Mouse (Mus musculus) forebrain, embryonic 15.5 days (tissue): ENCODE measurements at regions not wholly inside any gene's neighbourhood (a gene's known extent, or its start where the extent isn't known, plus 50 kb on each side); places are given as distances from the start of the nearest gene placed in this dataset.

Source experiments
- ATAC-seq: fragments of 200-750 bp; cut with Nextera tagmentation; replicated peaks from 2 replicates; pipeline ENCODE4 v1.8.0; 2017; ENCODE audit warnings: mild to moderate bottlenecking, moderate TSS enrichment, moderate library complexity
- H3K27ac ChIP-seq: fragments of 300-500 bp; sonication (generic); replicated peaks from 2 replicates; pipeline ENCODE4 v1.5.1; 2015; ENCODE audit warnings: mild to moderate bottlenecking, inconsistent platforms
- H3K27me3 ChIP-seq: fragments of 300-500 bp; sonication (generic); 2 replicates; pipeline ENCODE4 v1.6.1; 2015; ENCODE audit warnings: inconsistent platforms
- H3K36me3 ChIP-seq: fragments of 300-500 bp; sonication (generic); 2 replicates; pipeline ENCODE4 v1.6.1; 2015; ENCODE audit warnings: mild to moderate bottlenecking, inconsistent platforms
- H3K4me1 ChIP-seq: fragments of 300-500 bp; sonication (generic); 2 replicates; pipeline ENCODE4 v1.6.1; 2015; ENCODE audit warnings: inconsistent platforms
- H3K4me2 ChIP-seq: fragments of 300-500 bp; sonication (generic); replicated peaks from 2 replicates; pipeline ENCODE4 v1.6.1; 2015; ENCODE audit warnings: mild to moderate bottlenecking, inconsistent platforms
- H3K4me3 ChIP-seq: fragments of 300-500 bp; sonication (generic); 2 replicates; pipeline ENCODE4 v1.5.1; 2015; ENCODE audit warnings: mild to moderate bottlenecking, inconsistent platforms
- H3K9ac ChIP-seq: fragments of 300-500 bp; sonication (generic); replicated peaks from 2 replicates; pipeline ENCODE4 v1.6.1; 2015; ENCODE audit warnings: mild to moderate bottlenecking, inconsistent platforms
- H3K9me3 ChIP-seq: fragments of 300-500 bp; sonication (generic); 2 replicates; pipeline ENCODE4 v1.6.1; 2016; ENCODE audit warnings: inconsistent platforms
- WGBS: fragments of 180-500 bp; shearing (Covaris S2); methylation state at CpG from one replicate; pipeline ENCODE4 v1.1.7; 2015; ENCODE audit warnings: mixed read lengths; 5-methylcytosine and 5-hydroxymethylcytosine counted together

DNA sequence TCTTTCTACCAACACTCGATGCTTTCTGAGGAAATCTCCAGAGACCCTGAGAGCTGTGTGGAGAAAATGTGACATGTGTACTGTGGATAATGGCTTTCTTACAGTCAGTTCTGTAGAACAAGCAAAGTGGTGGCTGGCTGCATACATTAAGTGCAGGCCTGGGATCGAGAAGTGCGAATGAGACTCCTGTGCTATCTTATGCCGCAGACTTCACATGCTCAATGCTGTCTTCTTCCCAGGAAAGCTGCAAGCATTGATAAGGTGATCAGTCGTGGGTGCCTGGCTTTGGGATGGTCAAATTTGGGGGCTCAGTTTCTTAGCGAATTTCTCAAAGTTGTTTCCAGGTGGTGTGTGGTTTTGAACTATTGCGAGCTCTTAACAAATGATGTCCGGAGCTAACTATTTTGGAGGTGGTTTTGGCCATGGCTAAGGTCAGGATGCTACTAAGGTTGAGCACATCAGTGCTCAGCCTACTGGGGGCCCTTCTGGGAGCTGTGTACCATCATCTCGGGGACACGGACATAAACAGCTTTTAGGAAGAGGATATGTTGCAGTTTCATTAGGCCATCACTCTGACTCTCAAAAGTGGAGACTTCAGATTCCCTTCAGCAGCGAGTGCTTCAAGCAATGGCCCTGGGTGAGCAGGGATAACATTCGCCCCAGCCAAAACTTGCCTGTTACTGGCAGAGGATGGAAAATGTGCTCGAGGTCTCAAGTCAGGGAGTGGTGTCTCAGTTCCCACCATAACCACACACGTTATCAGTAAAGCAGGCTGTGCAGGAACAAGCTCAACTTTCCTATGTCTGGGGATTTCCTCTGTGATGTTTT, 646.7 kb downstream of the Zfp706 start:
- no peaks in the 10 kb centered on the region for H3K27me3 ChIP-seq
- WGBS = 69% methylated on average over 14 of the region's 14 CpGs
- H3K27ac ChIP-seq = no peak overlapping the region
- H3K4me3 ChIP-seq = no peak overlapping the region
- H3K9ac ChIP-seq = no peak overlapping the region
- H3K4me1 ChIP-seq = no peaks in the 10 kb centered on the region
- H3K36me3 ChIP-seq = no peaks in the 10 kb centered on the region
- no peak overlapping the region for H3K4me2 ChIP-seq
- ATAC-seq = no peak
- no peaks in the 10 kb centered on the region for H3K9me3 ChIP-seq

DNA sequence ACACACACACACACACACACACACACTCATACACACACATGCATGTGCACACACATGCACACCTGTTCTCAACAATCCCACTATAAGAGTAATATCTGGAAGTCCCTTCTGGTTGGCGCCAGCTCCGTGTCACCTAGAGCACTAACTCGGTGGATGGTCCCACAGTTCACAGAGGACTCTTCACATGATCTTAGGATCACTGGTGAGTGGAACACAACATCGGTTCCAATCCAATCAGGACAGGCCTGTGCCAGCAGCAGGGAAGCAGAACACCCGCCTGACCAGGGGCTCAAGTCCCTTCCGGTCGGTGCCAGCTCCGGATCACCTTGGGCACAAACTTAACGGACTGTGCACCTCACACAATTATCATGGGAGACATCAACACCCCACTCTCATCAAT, 651.7 kb downstream of the Zfp706 start:
- Histone ChIP-seq H3K36me3 (no peaks in the 10 kb centered on the region), H3K9me3 (no peaks in the 10 kb centered on the region), H3K27ac (no peak overlapping the region), H3K4me2 (no peak overlapping the region), H3K4me1 (no peaks in the 10 kb centered on the region), H3K9ac (no peak overlapping the region), H3K4me3 (no peak overlapping the region), H3K27me3 (no peaks in the 10 kb centered on the region)
- 96% methylated on average over 9 of the region's 9 CpGs for WGBS
- ATAC-seq = no peak

DNA sequence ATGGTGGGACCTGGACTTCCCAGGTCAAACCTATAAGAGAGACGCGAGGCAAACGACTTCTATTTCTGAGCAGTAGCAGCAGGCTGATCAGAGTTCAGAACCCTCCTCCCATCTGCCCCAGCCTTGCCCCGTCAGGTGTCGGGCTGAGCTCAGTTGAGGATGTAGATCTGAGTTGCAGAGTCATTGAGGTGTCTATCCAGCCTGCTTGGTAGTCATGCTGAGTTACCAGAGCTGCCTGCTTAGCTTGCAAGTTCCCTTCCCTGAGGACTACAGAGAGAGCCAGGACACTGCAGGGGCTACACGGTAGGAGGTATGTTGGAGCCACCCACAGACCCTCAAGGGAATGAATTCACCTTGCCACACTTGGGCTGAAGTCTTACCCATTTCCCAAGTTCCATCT, 653.0 kb downstream of the Zfp706 start:
- no peak for ATAC-seq

DNA sequence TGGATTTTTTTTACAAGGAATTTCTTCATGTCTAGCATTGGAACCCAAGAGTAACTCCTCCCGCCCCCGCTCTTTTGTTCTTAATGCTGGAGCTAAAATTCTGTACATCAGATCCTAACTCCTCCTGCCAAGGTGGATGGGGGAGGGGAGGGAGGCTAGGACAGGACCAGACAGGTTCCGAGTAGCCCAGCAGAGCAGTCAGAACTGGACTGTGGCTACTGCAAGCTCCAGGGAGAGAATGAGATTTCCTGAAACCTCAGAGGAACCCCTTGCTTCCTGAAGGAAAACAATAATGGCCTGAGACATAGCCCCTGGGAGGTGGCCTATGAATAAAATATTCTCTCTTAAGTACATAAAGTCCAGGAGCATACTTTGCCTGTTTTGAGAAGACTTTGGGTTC, 653.8 kb downstream of the Zfp706 start:
- Histone ChIP-seq H3K9ac (no peak overlapping the region), H3K27me3 (no peaks in the 10 kb centered on the region), H3K4me2 (no peak overlapping the region), H3K4me1 (no peaks in the 10 kb centered on the region), H3K4me3 (no peak overlapping the region), H3K27ac (no peak overlapping the region), H3K9me3 (no peaks in the 10 kb centered on the region), H3K36me3 (no peaks in the 10 kb centered on the region)
- ATAC-seq = no peak
- 89% methylated on average over 3 of the region's 3 CpGs for WGBS

More for the DNA sequence above, 653.0 kb downstream of the Zfp706 start:
- Histone ChIP-seq H3K27me3 (no peaks in the 10 kb centered on the region), H3K4me1 (no peaks in the 10 kb centered on the region), H3K4me2 (no peak overlapping the region), H3K9ac (no peak overlapping the region), H3K9me3 (no peaks in the 10 kb centered on the region), H3K36me3 (no peaks in the 10 kb centered on the region), H3K27ac (no peak overlapping the region), H3K4me3 (no peak overlapping the region)
- WGBS = 79% methylated on average over 6 of the region's 6 CpGs

DNA sequence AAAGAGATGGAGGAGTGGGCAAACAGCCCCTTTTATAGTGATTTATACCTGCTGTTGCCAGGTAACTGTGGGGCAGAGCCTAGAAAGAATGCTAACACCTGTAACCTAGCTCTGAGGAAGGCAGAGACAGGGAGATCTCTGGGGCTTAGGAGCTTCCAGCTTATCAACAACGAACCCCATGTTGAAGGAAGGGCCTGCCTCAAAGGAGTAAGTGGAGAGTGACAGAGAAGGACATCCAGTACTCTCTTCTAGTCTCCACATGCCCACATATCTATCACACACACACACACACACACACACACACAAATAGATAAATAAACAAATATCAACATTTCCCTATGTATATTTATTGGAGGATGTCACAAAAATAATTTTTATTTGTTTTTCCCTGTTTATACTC, 654.6 kb downstream of the Zfp706 start:
- no peaks in the 10 kb centered on the region for H3K9me3 ChIP-seq
- WGBS = 81% methylated on average over 1 of the region's 1 CpGs
- no peaks in the 10 kb centered on the region for H3K36me3 ChIP-seq
- no peak for ATAC-seq
- no peak overlapping the region for H3K9ac ChIP-seq
- H3K4me2 ChIP-seq = no peak overlapping the region
- H3K27ac ChIP-seq = no peak overlapping the region
- H3K4me1 ChIP-seq = no peaks in the 10 kb centered on the region
- no peak overlapping the region for H3K4me3 ChIP-seq
- H3K27me3 ChIP-seq = no peaks in the 10 kb centered on the region

DNA sequence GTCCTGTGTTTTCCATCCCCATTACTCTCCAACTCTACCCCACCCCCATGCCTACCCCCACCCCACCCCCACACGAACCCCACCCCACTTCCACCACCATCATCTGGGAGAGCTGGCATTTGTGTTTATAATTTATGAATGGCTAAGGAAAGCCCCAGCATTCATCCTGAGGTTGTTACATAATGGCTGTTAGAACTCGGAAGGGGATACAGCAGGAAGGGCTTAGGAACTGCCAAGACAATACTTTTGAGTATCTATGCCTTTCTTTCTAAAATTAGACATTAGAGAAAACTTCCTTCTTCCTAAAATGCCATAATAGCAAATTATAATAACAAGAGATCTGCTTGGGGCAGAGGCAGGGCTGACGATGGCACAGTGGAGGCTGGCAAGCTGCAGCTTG, 655.9 kb downstream of the Zfp706 start:
- Histone ChIP-seq H3K9me3 (no peaks in the 10 kb centered on the region), H3K27ac (no peak overlapping the region), H3K4me2 (no peak overlapping the region), H3K27me3 (no peaks in the 10 kb centered on the region), H3K36me3 (no peaks in the 10 kb centered on the region), H3K4me1 (no peaks in the 10 kb centered on the region), H3K9ac (no peak overlapping the region), H3K4me3 (no peak overlapping the region)
- 32% methylated on average over 3 of the region's 3 CpGs for WGBS
- ATAC-seq = no peak

DNA sequence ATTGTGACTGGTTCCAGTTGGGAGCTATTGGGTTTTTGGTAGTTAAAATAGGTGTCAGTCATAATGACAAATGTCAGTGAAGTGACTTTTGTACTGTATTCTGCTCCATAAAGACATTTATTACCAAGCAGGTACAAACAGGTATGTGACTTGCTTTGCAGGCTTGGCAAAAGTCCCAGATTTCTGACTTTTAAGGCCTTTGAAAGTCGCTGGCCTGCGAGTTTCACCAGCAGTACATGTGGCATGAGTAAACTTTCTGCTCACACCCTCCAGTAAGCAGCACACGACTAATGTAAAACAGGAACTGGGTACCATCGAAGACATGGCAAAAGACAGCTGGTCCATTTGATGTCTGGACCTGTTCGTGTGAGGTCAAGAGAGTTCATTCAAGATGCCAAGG, 659.2 kb downstream of the Zfp706 start:
- Histone ChIP-seq H3K4me2 (no peak overlapping the region), H3K4me3 (no peak overlapping the region), H3K27ac (no peak overlapping the region), H3K9ac (no peak overlapping the region), H3K4me1 (no peaks in the 10 kb centered on the region), H3K27me3 (no peaks in the 10 kb centered on the region), H3K36me3 (no peaks in the 10 kb centered on the region), H3K9me3 (no peaks in the 10 kb centered on the region)
- WGBS = 89% methylated on average over 5 of the region's 5 CpGs
- no peak for ATAC-seq

DNA sequence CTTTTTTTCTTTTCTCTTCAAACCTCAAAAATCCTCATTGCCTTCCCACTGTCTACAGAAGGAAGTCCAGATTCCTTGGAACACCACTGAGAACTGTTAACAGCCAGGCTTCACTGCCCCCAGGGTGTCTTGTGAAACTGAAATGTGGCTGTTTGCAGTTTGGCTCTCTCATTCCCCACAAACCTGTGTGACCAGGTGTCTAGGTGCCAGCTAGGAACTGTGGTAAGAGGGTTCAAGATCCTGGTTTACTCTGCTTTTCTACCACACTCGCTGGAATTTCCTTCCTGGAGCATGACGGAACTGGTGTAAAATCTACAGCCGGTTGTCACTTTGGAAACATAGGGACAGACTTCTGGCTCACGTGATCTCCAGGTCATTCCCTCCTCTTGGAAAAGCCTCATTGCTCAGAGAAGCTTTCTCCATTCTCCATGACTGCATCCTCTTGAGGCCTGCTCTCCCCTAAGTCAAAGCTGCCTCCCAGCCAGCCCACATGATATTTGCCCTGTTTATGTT, 660.2 kb downstream of the Zfp706 start:
- H3K36me3 ChIP-seq = no peaks in the 10 kb centered on the region
- no peaks in the 10 kb centered on the region for H3K9me3 ChIP-seq
- 83% methylated on average over 4 of the region's 4 CpGs for WGBS
- H3K4me2 ChIP-seq = no peak overlapping the region
- no peak overlapping the region for H3K9ac ChIP-seq
- no peak overlapping the region for H3K27ac ChIP-seq
- no peak for ATAC-seq
- no peak overlapping the region for H3K4me3 ChIP-seq
- H3K4me1 ChIP-seq = no peaks in the 10 kb centered on the region
- no peaks in the 10 kb centered on the region for H3K27me3 ChIP-seq

DNA sequence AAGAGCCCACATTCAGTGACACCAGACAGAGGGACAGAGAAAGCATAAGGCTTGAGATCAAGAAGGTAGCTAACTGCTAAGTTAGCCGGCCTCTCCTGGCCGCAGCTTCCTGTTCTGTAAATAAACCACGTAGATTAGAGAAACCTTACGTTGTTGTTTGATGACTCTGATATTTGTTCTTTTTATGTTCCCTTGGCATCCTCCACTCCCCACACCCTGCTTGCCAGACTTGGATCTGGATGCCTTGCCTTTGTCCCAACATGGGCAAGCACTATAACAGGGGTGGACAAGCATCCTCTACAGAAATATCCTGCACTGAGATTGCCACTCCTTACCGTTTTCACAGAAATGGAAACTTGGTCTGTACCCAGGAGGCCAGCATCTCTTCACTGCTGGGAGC, 661.4 kb downstream of the Zfp706 start:
- no peak for ATAC-seq
- no peaks in the 10 kb centered on the region for H3K9me3 ChIP-seq
- 83% methylated on average over 5 of the region's 5 CpGs for WGBS

DNA sequence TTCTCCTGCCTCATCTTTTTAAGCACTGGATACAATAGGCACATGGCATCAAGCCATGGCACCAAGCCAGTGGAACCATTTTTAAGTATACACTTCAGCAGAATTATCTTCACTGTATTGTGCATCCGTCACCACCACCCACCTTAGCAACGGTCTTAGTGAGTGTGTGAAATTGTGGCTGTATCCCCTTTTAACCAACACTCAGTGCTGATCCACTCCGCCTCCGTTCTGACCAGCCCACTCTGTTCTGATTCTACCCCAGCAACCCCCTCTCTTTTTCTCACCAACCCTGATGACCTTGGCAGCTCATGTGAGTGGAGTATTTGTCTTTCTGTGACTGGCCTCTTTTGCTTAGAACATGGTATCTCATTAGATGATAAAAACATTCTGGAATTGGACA, 662.2 kb downstream of the Zfp706 start:
- 63% methylated on average over 4 of the region's 4 CpGs for WGBS
- Histone ChIP-seq H3K27me3 (no peaks in the 10 kb centered on the region), H3K36me3 (no peaks in the 10 kb centered on the region), H3K9me3 (no peaks in the 10 kb centered on the region), H3K9ac (no peak overlapping the region), H3K4me2 (no peak overlapping the region), H3K27ac (no peak overlapping the region), H3K4me3 (no peak overlapping the region), H3K4me1 (no peaks in the 10 kb centered on the region)
- ATAC-seq = 0 out of 2 replicates have a peak, but pooled peaks have one; percentile 48

More for the DNA sequence above, 661.4 kb downstream of the Zfp706 start:
- Histone ChIP-seq H3K36me3 (no peaks in the 10 kb centered on the region), H3K27me3 (no peaks in the 10 kb centered on the region), H3K4me3 (no peak overlapping the region), H3K27ac (no peak overlapping the region), H3K9ac (no peak overlapping the region), H3K4me2 (no peak overlapping the region), H3K4me1 (no peaks in the 10 kb centered on the region)

DNA sequence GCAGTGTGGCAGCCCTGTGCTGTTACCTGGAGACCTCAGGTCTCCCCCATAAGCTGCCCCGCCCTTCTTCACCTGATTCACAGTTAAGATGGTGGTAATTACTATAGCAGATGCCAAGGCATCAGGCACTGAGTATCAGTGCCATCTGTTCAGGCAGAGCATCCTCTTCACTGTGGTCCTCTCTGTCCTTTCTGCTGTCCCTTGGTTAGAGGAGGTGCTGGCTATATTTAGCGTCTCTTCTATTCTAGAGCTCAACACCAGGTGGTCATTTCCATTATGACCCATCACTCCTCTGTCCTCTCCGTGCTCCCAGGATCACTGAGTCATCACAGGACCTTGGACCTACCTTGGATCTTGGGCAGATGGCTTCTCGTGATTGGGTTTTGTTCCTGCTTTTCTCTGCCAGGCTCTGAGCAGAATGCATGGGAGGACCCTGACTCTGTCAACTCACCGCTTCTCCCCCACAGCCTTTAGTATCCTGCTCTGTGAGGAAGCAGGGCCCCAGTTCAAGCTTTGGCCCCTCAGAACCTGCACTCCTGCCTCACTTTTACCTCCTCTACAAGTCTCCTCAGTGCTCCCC, 667.5 kb downstream of the Zfp706 start:
- H3K4me1 ChIP-seq = no peaks in the 10 kb centered on the region
- H3K27me3 ChIP-seq = no peaks in the 10 kb centered on the region
- no peaks in the 10 kb centered on the region for H3K9me3 ChIP-seq
- 85% methylated on average over 5 of the region's 5 CpGs for WGBS
- H3K9ac ChIP-seq = no peak overlapping the region
- H3K4me3 ChIP-seq = no peak overlapping the region
- no peaks in the 10 kb centered on the region for H3K36me3 ChIP-seq
- no peak overlapping the region for H3K4me2 ChIP-seq
- H3K27ac ChIP-seq = no peak overlapping the region
- ATAC-seq = no peak

DNA sequence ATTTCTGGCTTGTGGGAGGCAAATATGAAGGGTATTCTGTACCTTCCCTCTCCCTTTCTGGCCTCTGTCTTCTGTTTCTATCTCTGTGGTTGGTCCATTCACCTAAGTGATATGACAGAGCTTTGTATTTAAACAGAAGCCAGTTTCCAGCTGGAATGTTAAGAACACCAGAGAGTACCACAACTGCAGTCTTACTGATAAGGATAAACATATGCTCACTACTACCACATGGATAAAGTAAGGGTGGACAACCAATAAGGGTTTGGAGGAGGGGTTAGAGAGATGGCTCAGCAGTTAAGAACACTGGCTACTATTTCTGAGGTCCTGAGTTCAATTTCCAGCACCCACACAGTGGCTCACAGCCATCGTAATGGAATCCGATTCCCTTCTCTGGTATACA, 668.8 kb downstream of the Zfp706 start:
- Histone ChIP-seq H3K27ac (no peak overlapping the region), H3K9ac (no peak overlapping the region), H3K4me3 (no peak overlapping the region), H3K4me2 (no peak overlapping the region), H3K36me3 (no peaks in the 10 kb centered on the region), H3K4me1 (no peaks in the 10 kb centered on the region), H3K9me3 (no peaks in the 10 kb centered on the region), H3K27me3 (no peaks in the 10 kb centered on the region)
- ATAC-seq = no peak
- WGBS = 93% methylated on average over 2 of the region's 2 CpGs
